Mouse (Mus musculus): ENCODE measurements around the gene Mis18a. TPM values are rescaled to one million over a fixed set of nuclear protein-coding genes. Genes with fewer than 3 reads are reported as not detected.
A peak's percentile ranks its signal among the peaks of the same experiment; 100 is the strongest.

Mis18a gene
- polyA plus RNA-seq (2012; rRNA removed), result 11.9 and 20.3 TPM in 2 replicates

DNA sequence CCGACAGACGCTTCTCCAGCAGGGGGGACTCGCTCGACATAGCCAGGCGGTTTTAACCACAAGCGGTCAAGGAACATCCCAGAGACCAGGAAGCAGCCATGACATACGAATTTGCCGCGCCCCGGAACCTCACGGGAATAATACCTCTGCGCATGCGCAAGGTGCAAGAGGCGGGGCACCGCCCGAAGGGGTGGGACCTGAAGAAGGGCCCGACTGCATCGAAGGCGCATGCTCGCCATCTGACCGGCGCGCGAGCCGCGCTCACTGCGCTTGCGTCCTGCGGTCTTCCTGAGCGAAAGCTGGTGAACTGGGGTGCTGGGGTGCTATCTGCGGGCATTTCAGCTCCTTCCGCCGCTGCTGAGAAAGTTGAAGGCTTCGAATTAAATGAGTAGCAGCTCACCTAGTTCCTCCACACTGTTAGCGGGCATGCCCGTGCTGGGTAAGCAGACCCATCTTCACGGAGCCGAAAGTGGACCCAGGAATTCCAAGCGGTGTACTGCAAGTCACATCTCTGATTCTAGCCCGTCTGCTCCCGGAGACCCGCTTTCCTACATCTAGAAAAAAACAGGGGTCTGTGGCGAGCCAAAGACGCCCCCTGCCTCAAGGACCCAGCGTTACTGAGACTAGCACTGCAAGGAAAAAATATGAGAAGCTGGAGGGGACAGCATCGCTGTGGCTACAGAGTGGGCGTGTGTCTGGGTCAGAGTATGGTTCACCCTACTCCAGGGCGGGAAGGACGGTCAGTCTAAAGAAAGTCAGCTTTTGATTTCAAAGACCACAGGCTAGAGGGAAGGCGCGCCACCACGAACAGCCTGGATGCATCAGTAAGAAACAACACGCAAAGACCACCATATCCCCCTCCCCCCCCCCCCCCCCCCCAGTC lies at the start of gene Mis18a:
Mis18a (minus strand) TSS at position 172 of the 883 bp plus-strand sequence.
- peak within 1 kb of the TSS; percentile 44 for H3K27ac ChIP-seq (ENCODE audit: insufficient read depth, low read depth, low read length)
- WGBS, result 1% methylated on average over 53 of the region's 53 CpGs

DNA sequence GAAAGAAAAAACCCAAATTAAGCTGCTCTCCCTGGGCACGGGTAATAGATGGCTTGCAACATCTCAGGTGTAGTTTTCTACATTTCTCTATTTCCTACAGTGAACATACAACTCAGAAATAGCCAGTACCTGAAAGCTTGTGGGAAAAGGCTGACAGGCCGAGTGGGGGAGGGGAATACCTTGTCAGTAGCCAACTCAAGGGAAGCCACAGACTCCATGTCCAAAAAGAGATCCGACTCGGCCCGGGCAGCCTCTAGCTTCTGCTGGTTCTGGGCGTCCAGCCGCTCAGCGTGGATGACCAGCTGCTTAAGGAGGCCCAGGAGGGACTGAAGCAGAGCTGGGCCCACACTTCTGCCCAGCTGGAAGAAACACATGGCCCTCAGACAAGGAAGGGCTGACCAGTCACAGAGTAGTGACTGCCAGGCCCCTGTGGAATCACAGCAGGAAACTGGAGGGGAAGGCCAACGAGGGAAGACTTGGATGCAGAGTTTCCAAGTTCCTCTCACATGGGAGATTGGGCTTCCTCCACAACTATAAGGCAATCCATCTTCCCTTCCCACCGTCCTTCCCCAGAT lies 48.8 kb upstream of the Mis18a start:
- Histone ChIP-seq H3K36me3 (ENCODE audit: control insufficient read depth, insufficient read depth, low read length) (peaks cover 39% of the 10 kb centered on the region), H3K4me1 (ENCODE audit: control insufficient read depth, insufficient read depth, insufficient read length, low read length) (no peaks in the 10 kb centered on the region), H3K4me3 (ENCODE audit: low read depth, low read length) (no peak overlapping the region), H3K27me3 (ENCODE audit: control insufficient read depth, insufficient read depth, low read length) (no peaks in the 10 kb centered on the region), H3K27ac (ENCODE audit: insufficient read depth, low read depth, low read length) (no peak overlapping the region)
- WGBS, result 82% methylated on average over 10 of the region's 10 CpGs
- TF ChIP-seq POLR2A (IDR thresholded peaks at IDR 0.05; ENCODE audit: low read depth, low read length), result no peak

More for the DNA sequence above, at the start of gene Mis18a:
- Histone ChIP-seq H3K4me1 (ENCODE audit: control insufficient read depth, insufficient read depth, insufficient read length, low read length) (no peaks in the 10 kb centered on the region; the same call in 1 of the 2 replicates), H3K4me3 (ENCODE audit: low read depth, low read length) (peak within 1 kb of the TSS; percentile 90), H3K36me3 (ENCODE audit: control insufficient read depth, insufficient read depth, low read length) (peaks cover 2% of the 10 kb centered on the region; the same call in 1 of the 2 replicates), H3K27me3 (ENCODE audit: control insufficient read depth, insufficient read depth, low read length) (no peaks in the 10 kb centered on the region)
- TF ChIP-seq POLR2A (IDR thresholded peaks at IDR 0.05; ENCODE audit: low read depth, low read length) (peak; percentile 76), CTCF (IDR thresholded peaks at IDR 0.05; ENCODE audit: extremely low read depth, insufficient read length, insufficient replicate concordance, low read depth, low read length) (no peak)

GRCm38 (mm10) chr16:90774646-90775045 lies 47.4 kb upstream of the Mis18a start:
- Histone ChIP-seq H3K27me3 (ENCODE audit: control insufficient read depth, insufficient read depth, low read length) (no peaks in the 10 kb centered on the region), H3K27ac (ENCODE audit: insufficient read depth, low read depth, low read length) (no peak overlapping the region), H3K4me3 (ENCODE audit: low read depth, low read length) (no peak overlapping the region), H3K4me1 (ENCODE audit: control insufficient read depth, insufficient read depth, insufficient read length, low read length) (no peaks in the 10 kb centered on the region), H3K36me3 (ENCODE audit: control insufficient read depth, insufficient read depth, low read length) (peaks cover 38% of the 10 kb centered on the region)
- no peak for TF ChIP-seq POLR2A (IDR thresholded peaks at IDR 0.05; ENCODE audit: low read depth, low read length)
- no peak for TF ChIP-seq CTCF (IDR thresholded peaks at IDR 0.05; ENCODE audit: extremely low read depth, insufficient read length, insufficient replicate concordance, low read depth, low read length)
- WGBS, result 87% methylated on average over 6 of the region's 6 CpGs

GRCm38 (mm10) chr16:90774216-90774615 lies 47.0 kb upstream of the Mis18a start:
- Histone ChIP-seq H3K27me3 (ENCODE audit: control insufficient read depth, insufficient read depth, low read length) (no peaks in the 10 kb centered on the region), H3K4me1 (ENCODE audit: control insufficient read depth, insufficient read depth, insufficient read length, low read length) (no peaks in the 10 kb centered on the region), H3K27ac (ENCODE audit: insufficient read depth, low read depth, low read length) (no peak overlapping the region), H3K4me3 (ENCODE audit: low read depth, low read length) (no peak overlapping the region), H3K36me3 (ENCODE audit: control insufficient read depth, insufficient read depth, low read length) (peaks cover 41% of the 10 kb centered on the region)
- 95% methylated on average over 12 of the region's 12 CpGs for WGBS
- no peak for TF ChIP-seq POLR2A (IDR thresholded peaks at IDR 0.05; ENCODE audit: low read depth, low read length)
- no peak for TF ChIP-seq CTCF (IDR thresholded peaks at IDR 0.05; ENCODE audit: extremely low read depth, insufficient read length, insufficient replicate concordance, low read depth, low read length)

- H3K36me3 ChIP-seq (ENCODE audit: control insufficient read depth, insufficient read depth, low read length), result peaks cover 46% of the 10 kb centered on the region
- 94% methylated on average over 15 of the region's 15 CpGs for WGBS
- H3K27ac ChIP-seq (ENCODE audit: insufficient read depth, low read depth, low read length), result no peak overlapping the region
Observed at GRCm38 (mm10) chr16:90766919-90767454, 39.8 kb upstream of the Mis18a start.

GRCm38 (mm10) chr16:90765195-90765877 lies 38.1 kb upstream of the Mis18a start:
- Histone ChIP-seq H3K27me3 (ENCODE audit: control insufficient read depth, insufficient read depth, low read length) (no peaks in the 10 kb centered on the region), H3K36me3 (ENCODE audit: control insufficient read depth, insufficient read depth, low read length) (peaks cover 44% of the 10 kb centered on the region), H3K4me3 (ENCODE audit: low read depth, low read length) (no peak overlapping the region), H3K27ac (ENCODE audit: insufficient read depth, low read depth, low read length) (no peak overlapping the region), H3K4me1 (ENCODE audit: control insufficient read depth, insufficient read depth, insufficient read length, low read length) (no peaks in the 10 kb centered on the region)
- no peak for TF ChIP-seq POLR2A (IDR thresholded peaks at IDR 0.05; ENCODE audit: low read depth, low read length)
- no peak for TF ChIP-seq CTCF (IDR thresholded peaks at IDR 0.05; ENCODE audit: extremely low read depth, insufficient read length, insufficient replicate concordance, low read depth, low read length)
- WGBS, result 85% methylated on average over 9 of the region's 9 CpGs

More at GRCm38 (mm10) chr16:90766919-90767454, 39.8 kb upstream of the Mis18a start:
- no peaks in the 10 kb centered on the region for H3K4me1 ChIP-seq (ENCODE audit: control insufficient read depth, insufficient read depth, insufficient read length, low read length)
- H3K4me3 ChIP-seq (ENCODE audit: low read depth, low read length), result no peak overlapping the region
- H3K27me3 ChIP-seq (ENCODE audit: control insufficient read depth, insufficient read depth, low read length), result no peaks in the 10 kb centered on the region
- TF ChIP-seq CTCF (IDR thresholded peaks at IDR 0.05; ENCODE audit: extremely low read depth, insufficient read length, insufficient replicate concordance, low read depth, low read length) (no peak), POLR2A (IDR thresholded peaks at IDR 0.05; ENCODE audit: low read depth, low read length) (no peak)

Data from small intestine, adult 2 months (tissue).